Mouse (Mus musculus): ENCODE data around the gene Prtn3. TPM values are rescaled to one million over a fixed set of nuclear protein-coding genes. Genes with fewer than 3 reads are reported as not detected.

The Prtn3 gene
- polyA plus RNA-seq, 1 experiment from 2014 or later, result 2.7 TPM

GRCm38 (mm10) chr10:79853860-79854795, 20.1 kb upstream of the Prtn3 start, which contains the start of gene Ptbp1:
Gene Ptbp1, plus strand, starts transcription at chr10:79854427.
- Histone ChIP-seq H3K36me3 (ENCODE audit: control insufficient read depth, insufficient read depth, low read length) (peaks cover 9% of the 10 kb centered on the region), H3K27ac (ENCODE audit: low read length) (peak within 1 kb of the TSS; percentile 100), H3K4me1 (ENCODE audit: control insufficient read depth, insufficient read depth, low read length) (peaks cover 58% of the 10 kb centered on the region), H3K4me3 (ENCODE audit: low read length) (peak within 1 kb of the TSS; percentile 97), H3K9ac (ENCODE audit: low read depth, low read length) (peak within 1 kb of the TSS; percentile 100), H3K9me3 (ENCODE audit: control insufficient read depth, low read length) (no peaks in the 10 kb centered on the region), H3K4me2 (ENCODE audit: low read depth, low read length) (peak within 1 kb of the TSS; percentile 96), H3K27me3 (replicated peaks; ENCODE audit: control insufficient read depth, insufficient read depth, low read length) (no peaks in the 10 kb centered on the region)
- WGBS, result under 1% methylated on average over 74 of the region's 75 CpGs
- peak; percentile 83 for ATAC-seq

DNA sequence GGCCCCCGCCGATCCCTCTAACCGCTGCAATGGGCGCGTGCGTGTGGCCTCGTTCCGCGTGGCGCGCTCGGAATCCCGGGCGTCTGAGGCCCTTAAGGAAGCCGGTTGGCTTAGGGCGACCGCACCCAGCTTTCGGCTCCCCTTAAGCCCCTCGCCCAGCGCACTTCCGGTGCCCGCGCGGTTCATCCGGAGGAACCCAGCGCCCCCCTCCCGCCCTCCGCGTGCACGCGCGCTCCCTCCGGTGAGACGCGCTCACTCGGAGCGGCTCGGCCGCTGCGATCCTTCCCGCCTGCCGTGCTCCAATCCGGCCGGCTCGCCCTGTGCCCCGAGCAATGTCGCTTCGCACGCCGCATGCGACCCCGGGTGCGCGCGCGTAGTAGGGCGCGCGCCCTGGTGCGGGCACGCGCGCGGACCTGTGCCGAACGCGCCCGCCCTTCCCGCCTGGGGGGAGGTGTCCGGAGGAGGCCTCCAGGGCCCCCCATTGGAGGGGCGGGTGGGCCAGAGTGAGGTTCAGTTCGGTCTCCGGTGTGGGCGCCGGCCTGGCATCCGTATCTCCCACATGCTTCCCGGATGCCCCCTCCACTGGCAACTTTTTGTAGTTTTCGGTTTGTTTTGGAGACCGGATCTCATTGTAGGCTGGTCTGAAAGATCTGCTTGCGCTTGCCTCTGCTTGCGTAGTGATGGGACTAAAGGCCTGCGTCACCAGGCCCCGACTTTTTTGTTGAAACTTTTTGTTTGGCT, 19.3 kb upstream of the Prtn3 start:
- ATAC-seq, result peak; percentile 11
- WGBS, result under 1% methylated on average over 77 of the region's 83 CpGs
- peaks cover 66% of the 10 kb centered on the region for H3K4me1 ChIP-seq (ENCODE audit: control insufficient read depth, insufficient read depth, low read length)

DNA sequence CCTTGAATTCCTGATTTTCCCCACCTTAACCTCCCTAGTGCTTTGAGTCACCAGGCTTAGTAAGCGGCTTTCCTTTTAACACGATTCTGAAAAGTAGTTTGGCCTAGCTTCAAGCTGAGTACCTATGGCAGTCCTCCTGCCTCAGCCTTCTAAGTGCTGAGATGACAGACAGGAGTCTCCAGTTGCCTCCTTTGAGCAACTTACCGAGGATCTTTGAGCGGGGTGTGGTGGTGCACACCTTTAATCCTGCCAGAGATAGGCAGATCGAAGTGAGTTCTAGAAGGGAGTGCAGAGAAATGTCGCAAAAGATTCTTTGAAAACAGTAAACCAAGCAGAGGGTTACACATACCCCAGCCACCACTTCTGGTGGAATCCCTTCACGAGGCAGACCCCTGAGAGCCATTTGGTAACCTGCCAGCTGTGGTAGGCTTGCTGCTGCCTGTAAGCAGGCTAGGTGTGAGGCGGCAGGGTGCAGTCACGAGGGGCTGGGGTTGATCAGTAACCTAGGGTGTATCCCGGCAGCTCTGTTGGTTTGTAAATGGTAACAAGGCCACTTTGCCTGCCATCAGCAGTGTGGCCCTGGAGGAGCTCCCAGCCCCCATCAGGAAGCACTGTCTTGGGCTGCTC, 18.6 kb upstream of the Prtn3 start:
- peak overlapping the region; percentile 100 for H3K9ac ChIP-seq (ENCODE audit: low read depth, low read length)
- H3K36me3 ChIP-seq (ENCODE audit: control insufficient read depth, insufficient read depth, low read length), result peaks cover 24% of the 10 kb centered on the region
- under 1% methylated on average over 10 of the region's 10 CpGs for WGBS
- peaks cover 66% of the 10 kb centered on the region for H3K4me1 ChIP-seq (ENCODE audit: control insufficient read depth, insufficient read depth, low read length)
- peak overlapping the region; percentile 96 for H3K4me2 ChIP-seq (ENCODE audit: low read depth, low read length)
- H3K4me3 ChIP-seq (ENCODE audit: low read length), result peak overlapping the region; percentile 97
- H3K9me3 ChIP-seq (ENCODE audit: control insufficient read depth, low read length), result no peaks in the 10 kb centered on the region
- no peaks in the 10 kb centered on the region for H3K27me3 ChIP-seq (replicated peaks; ENCODE audit: control insufficient read depth, insufficient read depth, low read length)
- H3K27ac ChIP-seq (ENCODE audit: low read length), result peak overlapping the region; percentile 100
- peak; percentile 31 for ATAC-seq

More for the DNA sequence above, 19.3 kb upstream of the Prtn3 start:
- Histone ChIP-seq H3K4me3 (ENCODE audit: low read length) (peak overlapping the region; percentile 97), H3K36me3 (ENCODE audit: control insufficient read depth, insufficient read depth, low read length) (peaks cover 17% of the 10 kb centered on the region), H3K27ac (ENCODE audit: low read length) (peak overlapping the region; percentile 100), H3K9me3 (ENCODE audit: control insufficient read depth, low read length) (no peaks in the 10 kb centered on the region), H3K4me2 (ENCODE audit: low read depth, low read length) (peak overlapping the region; percentile 96), H3K9ac (ENCODE audit: low read depth, low read length) (peak overlapping the region; percentile 100), H3K27me3 (replicated peaks; ENCODE audit: control insufficient read depth, insufficient read depth, low read length) (no peaks in the 10 kb centered on the region)

DNA sequence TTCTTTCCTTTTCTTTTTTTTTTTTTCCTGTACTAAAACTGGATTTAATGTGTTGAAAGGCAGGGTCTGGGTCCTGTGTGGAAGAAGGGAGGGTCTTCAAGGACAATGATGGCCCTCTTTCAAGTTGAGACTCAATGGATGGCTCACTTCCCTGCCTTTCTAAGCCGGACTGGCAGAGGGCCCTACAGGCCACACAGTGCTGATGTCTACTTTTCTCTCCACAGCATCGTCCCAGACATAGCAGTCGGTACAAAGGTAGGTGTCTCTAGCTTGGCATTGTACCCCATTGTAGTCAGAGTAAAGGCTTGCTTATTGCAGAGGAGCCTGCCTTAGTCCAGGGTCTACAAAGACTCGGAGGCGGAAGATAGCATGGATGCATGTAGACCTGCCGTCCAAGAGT, 18.0 kb upstream of the Prtn3 start:
- Histone ChIP-seq H3K36me3 (ENCODE audit: control insufficient read depth, insufficient read depth, low read length) (peaks cover 30% of the 10 kb centered on the region), H3K27me3 (replicated peaks; ENCODE audit: control insufficient read depth, insufficient read depth, low read length) (no peaks in the 10 kb centered on the region), H3K27ac (ENCODE audit: low read length) (peak overlapping the region; percentile 100), H3K9ac (ENCODE audit: low read depth, low read length) (peak overlapping the region; percentile 100), H3K4me1 (ENCODE audit: control insufficient read depth, insufficient read depth, low read length) (peaks cover 66% of the 10 kb centered on the region), H3K9me3 (ENCODE audit: control insufficient read depth, low read length) (no peaks in the 10 kb centered on the region), H3K4me3 (ENCODE audit: low read length) (peak overlapping the region; percentile 97), H3K4me2 (ENCODE audit: low read depth, low read length) (peak overlapping the region; percentile 96)
- no peak for ATAC-seq
- WGBS, result 29% methylated on average over 6 of the region's 6 CpGs

- Histone ChIP-seq H3K9me3 (ENCODE audit: control insufficient read depth, low read length) (no peaks in the 10 kb centered on the region), H3K4me2 (ENCODE audit: low read depth, low read length) (peak overlapping the region; percentile 96), H3K9ac (ENCODE audit: low read depth, low read length) (peak overlapping the region; percentile 100), H3K4me3 (ENCODE audit: low read length) (peak overlapping the region; percentile 97), H3K4me1 (ENCODE audit: control insufficient read depth, insufficient read depth, low read length) (peaks cover 60% of the 10 kb centered on the region), H3K36me3 (ENCODE audit: control insufficient read depth, insufficient read depth, low read length) (peaks cover 35% of the 10 kb centered on the region), H3K27me3 (replicated peaks; ENCODE audit: control insufficient read depth, insufficient read depth, low read length) (no peaks in the 10 kb centered on the region), H3K27ac (ENCODE audit: low read length) (peak overlapping the region; percentile 100)
- ATAC-seq, result no peak
- WGBS, result 17% methylated on average over 7 of the region's 7 CpGs
These were observed 17.4 kb upstream of the Prtn3 start for GRCm38 (mm10) chr10:79856704-79857451.

- H3K36me3 ChIP-seq (ENCODE audit: control insufficient read depth, insufficient read depth, low read length), result peaks cover 41% of the 10 kb centered on the region
- ATAC-seq, result no peak
- peak overlapping the region; percentile 96 for H3K4me2 ChIP-seq (ENCODE audit: low read depth, low read length)
- H3K9ac ChIP-seq (ENCODE audit: low read depth, low read length), result peak overlapping the region; percentile 100
- 12% methylated on average over 4 of the region's 4 CpGs for WGBS
- H3K9me3 ChIP-seq (ENCODE audit: control insufficient read depth, low read length), result no peaks in the 10 kb centered on the region
- no peaks in the 10 kb centered on the region for H3K27me3 ChIP-seq (replicated peaks; ENCODE audit: control insufficient read depth, insufficient read depth, low read length)
- peaks cover 55% of the 10 kb centered on the region for H3K4me1 ChIP-seq (ENCODE audit: control insufficient read depth, insufficient read depth, low read length)
- H3K4me3 ChIP-seq (ENCODE audit: low read length), result peak overlapping the region; percentile 97
- H3K27ac ChIP-seq (ENCODE audit: low read length), result peak overlapping the region; percentile 100
These were observed 16.8 kb upstream of the Prtn3 start for GRCm38 (mm10) chr10:79857452-79857811.

DNA sequence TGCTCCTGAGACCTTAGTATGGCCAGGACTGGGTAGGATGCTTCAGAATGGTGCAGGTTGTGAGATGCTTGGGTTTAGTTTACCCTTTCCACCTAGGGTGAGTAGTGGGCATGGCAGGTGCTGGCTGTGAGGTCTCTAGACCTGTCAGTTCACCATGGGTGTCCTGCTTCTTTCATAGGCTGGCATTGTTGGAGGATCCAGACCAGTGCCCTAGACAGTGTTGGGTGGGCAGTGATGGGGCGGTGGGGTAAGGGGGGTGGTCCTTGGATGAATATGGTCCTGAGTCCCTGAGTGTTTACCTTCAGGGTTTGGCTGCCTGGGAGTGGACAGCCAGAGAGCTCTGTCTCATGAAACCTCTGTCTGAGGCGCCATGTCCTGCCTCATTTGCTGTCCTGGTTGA, 16.4 kb upstream of the Prtn3 start:
- H3K9ac ChIP-seq (ENCODE audit: low read depth, low read length), result peak overlapping the region; percentile 100
- no peak for ATAC-seq
- 35% methylated on average over 2 of the region's 2 CpGs for WGBS

GRCm38 (mm10) chr10:79858416-79859074, 15.7 kb upstream of the Prtn3 start:
- H3K4me1 ChIP-seq (ENCODE audit: control insufficient read depth, insufficient read depth, low read length), result peaks cover 47% of the 10 kb centered on the region
- peak overlapping the region; percentile 97 for H3K4me3 ChIP-seq (ENCODE audit: low read length)
- peak overlapping the region; percentile 100 for H3K9ac ChIP-seq (ENCODE audit: low read depth, low read length)
- H3K9me3 ChIP-seq (ENCODE audit: control insufficient read depth, low read length), result no peaks in the 10 kb centered on the region
- H3K36me3 ChIP-seq (ENCODE audit: control insufficient read depth, insufficient read depth, low read length), result peaks cover 48% of the 10 kb centered on the region
- 37% methylated on average over 17 of the region's 17 CpGs for WGBS
- ATAC-seq, result no peak
- peak overlapping the region; percentile 96 for H3K4me2 ChIP-seq (ENCODE audit: low read depth, low read length)
- H3K27ac ChIP-seq (ENCODE audit: low read length), result peak overlapping the region; percentile 100
- no peaks in the 10 kb centered on the region for H3K27me3 ChIP-seq (replicated peaks; ENCODE audit: control insufficient read depth, insufficient read depth, low read length)

More for the DNA sequence above, 16.4 kb upstream of the Prtn3 start:
- peak overlapping the region; percentile 97 for H3K4me3 ChIP-seq (ENCODE audit: low read length)
- no peaks in the 10 kb centered on the region for H3K9me3 ChIP-seq (ENCODE audit: control insufficient read depth, low read length)
- peak overlapping the region; percentile 96 for H3K4me2 ChIP-seq (ENCODE audit: low read depth, low read length)
- peaks cover 46% of the 10 kb centered on the region for H3K36me3 ChIP-seq (ENCODE audit: control insufficient read depth, insufficient read depth, low read length)
- H3K27me3 ChIP-seq (replicated peaks; ENCODE audit: control insufficient read depth, insufficient read depth, low read length), result no peaks in the 10 kb centered on the region
- peak overlapping the region; percentile 100 for H3K27ac ChIP-seq (ENCODE audit: low read length)
- H3K4me1 ChIP-seq (ENCODE audit: control insufficient read depth, insufficient read depth, low read length), result peaks cover 50% of the 10 kb centered on the region

Data from intestine, embryonic 16.5 days (tissue).